Mouse (Mus musculus): ENCODE measurements at regions not wholly inside any gene's neighbourhood (a gene's known extent, or its start where the extent isn't known, plus 50 kb on each side); places are given as distances from the start of the nearest gene placed in this dataset.

- no peak for DNase-seq (ENCODE audit: low read depth, low spot score)
Observed at GRCm38 (mm10) chr3:149370517-149371227, 380.3 kb upstream of the Adgrl2 start.

GRCm38 (mm10) chr3:149367888-149368287 lies 377.5 kb upstream of the Adgrl2 start:
- no peak for DNase-seq (ENCODE audit: low read depth, low spot score)

- DNase-seq (ENCODE audit: low read depth, low spot score), result no peak
Observed at GRCm38 (mm10) chr3:149360164-149360563, 369.8 kb upstream of the Adgrl2 start.

- no peak for DNase-seq (ENCODE audit: low read depth, low spot score)
Observed at GRCm38 (mm10) chr3:149358570-149359193, 368.3 kb upstream of the Adgrl2 start.

- no peak for DNase-seq (ENCODE audit: low read depth, low spot score)
Observed at GRCm38 (mm10) chr3:149357903-149358569, 367.7 kb upstream of the Adgrl2 start.

GRCm38 (mm10) chr3:149357121-149357520 lies 366.8 kb upstream of the Adgrl2 start:
- no peak for DNase-seq (ENCODE audit: low read depth, low spot score)

- no peak for DNase-seq (ENCODE audit: low read depth, low spot score)
Observed at GRCm38 (mm10) chr3:149355362-149355761, 365.0 kb upstream of the Adgrl2 start.

- DNase-seq (ENCODE audit: low read depth, low spot score), result no peak
Observed at GRCm38 (mm10) chr3:149353958-149354357, 363.6 kb upstream of the Adgrl2 start.

- DNase-seq (ENCODE audit: low read depth, low spot score), result no peak
Observed at GRCm38 (mm10) chr3:149352546-149352945, 362.2 kb upstream of the Adgrl2 start.

- DNase-seq (ENCODE audit: low read depth, low spot score), result no peak
Observed at GRCm38 (mm10) chr3:149349731-149350130, 359.4 kb upstream of the Adgrl2 start.

GRCm38 (mm10) chr3:149349211-149349697 lies 358.9 kb upstream of the Adgrl2 start:
- DNase-seq (ENCODE audit: low read depth, low spot score), result no peak

GRCm38 (mm10) chr3:149348459-149348971 lies 358.2 kb upstream of the Adgrl2 start:
- DNase-seq (ENCODE audit: low read depth, low spot score), result no peak

GRCm38 (mm10) chr3:149347241-149347992 lies 357.1 kb upstream of the Adgrl2 start:
- DNase-seq (ENCODE audit: low read depth, low spot score), result no peak

GRCm38 (mm10) chr3:149342511-149342910 lies 352.2 kb upstream of the Adgrl2 start:
- DNase-seq (ENCODE audit: low read depth, low spot score), result no peak

- DNase-seq (ENCODE audit: low read depth, low spot score), result no peak
Observed at GRCm38 (mm10) chr3:149339374-149339753, 349.0 kb upstream of the Adgrl2 start.

- DNase-seq (ENCODE audit: low read depth, low spot score), result no peak
Observed at GRCm38 (mm10) chr3:149338684-149339373, 348.5 kb upstream of the Adgrl2 start.

GRCm38 (mm10) chr3:149335259-149335658 lies 344.9 kb upstream of the Adgrl2 start:
- no peak for DNase-seq (ENCODE audit: low read depth, low spot score)

GRCm38 (mm10) chr3:149333607-149334006 lies 343.3 kb upstream of the Adgrl2 start:
- no peak for DNase-seq (ENCODE audit: low read depth, low spot score)

- DNase-seq (ENCODE audit: low read depth, low spot score), result no peak
Observed at GRCm38 (mm10) chr3:149333131-149333530, 342.8 kb upstream of the Adgrl2 start.

GRCm38 (mm10) chr3:149332105-149332504 lies 341.8 kb upstream of the Adgrl2 start:
- DNase-seq (ENCODE audit: low read depth, low spot score), result no peak

Measured in WW6 (cell line).